In genomic region chr1:134651268-134651850, GRCm38 (mm10) we compare ENCODE assay signal across 9 mouse cellular contexts. TPM values are rescaled to one million over a fixed set of nuclear protein-coding genes. Genes with fewer than 3 reads are reported as not detected.
DNase-seq lines count a peak whose midpoint lies in the region; ATAC-seq and TF ChIP-seq lines count a peak whose summit lies in the region.
"Had no signal": no experiment of that assay in that cellular context is flagged by ENCODE, and none has a peak within 500 bp of the region (broad histone marks: within the 10 kb centered on the region; RNA-seq: fewer than 3 reads in every experiment).

No protein-coding gene starts in this region.

- peaks cover 48% of the 10 kb centered on the region for H3K27me3 ChIP-seq in liver, postnatal 0 days (ENCODE audit: insufficient read depth, low read length)
- H3K27me3 ChIP-seq in liver, embryonic 11.5 days (replicated peaks; ENCODE audit: control insufficient read depth, insufficient read depth, low read length), result peaks cover 45% of the 10 kb centered on the region
- H3K27me3 ChIP-seq in embryonic facial prominence, embryonic 14.5 days (replicated peaks; ENCODE audit: control insufficient read depth, insufficient read depth, low read length), result peaks cover 37% of the 10 kb centered on the region
- H3K27me3 ChIP-seq in heart, embryonic 10.5 days (ENCODE audit: insufficient read depth, poor library complexity, severe bottlenecking), result peaks cover 75% of the 10 kb centered on the region

- H3K4me2 ChIP-seq in liver, postnatal 0 days (ENCODE audit: low read depth, low read length), result no peak overlapping the region
- no peak overlapping the region for H3K4me2 ChIP-seq in liver, embryonic 11.5 days
- H3K4me2 ChIP-seq in embryonic facial prominence, embryonic 14.5 days (ENCODE audit: low read depth, low read length), result no peak overlapping the region; the same call in 1 of the 2 replicates
- H3K4me2 ChIP-seq: heart, embryonic 15.5 days had no signal

- no peaks in the 10 kb centered on the region for H3K9me3 ChIP-seq in liver, postnatal 0 days (ENCODE audit: low read length)
- no peaks in the 10 kb centered on the region for H3K9me3 ChIP-seq in liver, embryonic 11.5 days (ENCODE audit: control insufficient read depth, low read length)
- no peaks in the 10 kb centered on the region for H3K9me3 ChIP-seq in embryonic facial prominence, embryonic 14.5 days (ENCODE audit: control insufficient read depth, low read length)
- H3K9me3 ChIP-seq in heart, embryonic 10.5 days, result no peaks in the 10 kb centered on the region
- H3K9me3 ChIP-seq: heart, embryonic 15.5 days had no signal

- no peak for ATAC-seq in liver, postnatal 0 days
- no peak for ATAC-seq in liver, embryonic 11.5 days (replicated peaks; ENCODE audit: low FRiP score)
- no peak for ATAC-seq in embryonic facial prominence, embryonic 14.5 days (ENCODE audit: low read depth)

- peaks cover 10% of the 10 kb centered on the region for H3K4me1 ChIP-seq in liver, postnatal 0 days (ENCODE audit: insufficient read depth)
- H3K4me1 ChIP-seq in liver, embryonic 11.5 days (replicated peaks; ENCODE audit: control insufficient read depth, insufficient read depth, low read length), result peaks cover 4% of the 10 kb centered on the region; the same call in 1 of the 2 replicates
- peaks cover 8% of the 10 kb centered on the region for H3K4me1 ChIP-seq in embryonic facial prominence, embryonic 14.5 days (ENCODE audit: control insufficient read depth, insufficient read depth, low read length)
- H3K4me1 ChIP-seq in heart, embryonic 10.5 days, result peaks cover 25% of the 10 kb centered on the region

- TF ChIP-seq CTCF in liver, postnatal 0 days (IDR thresholded peaks at IDR 0.05; ENCODE audit: low read depth), result no peak

- no peak for TF ChIP-seq EP300 in liver, postnatal 0 days (IDR thresholded peaks at IDR 0.05; ENCODE audit: low read depth)

- H3K9ac ChIP-seq in liver, postnatal 0 days (replicated peaks), result no peak overlapping the region
- H3K9ac ChIP-seq in liver, embryonic 11.5 days (ENCODE audit: low read depth, low read length), result no peak overlapping the region
- no peak overlapping the region for H3K9ac ChIP-seq in embryonic facial prominence, embryonic 14.5 days (ENCODE audit: low read depth, low read length)
- H3K9ac ChIP-seq: heart, embryonic 15.5 days had no signal

- H3K4me3 ChIP-seq in liver, postnatal 0 days (ENCODE audit: low read depth, low read length), result no peak overlapping the region
- no peak overlapping the region for H3K4me3 ChIP-seq in liver, embryonic 11.5 days (ENCODE audit: low read depth, low read length)
- H3K4me3 ChIP-seq in embryonic facial prominence, embryonic 14.5 days (ENCODE audit: low read depth, low read length), result no peak overlapping the region
- H3K4me3 ChIP-seq in heart, embryonic 10.5 days, result no peak overlapping the region
- H3K4me3 ChIP-seq: heart, embryonic 15.5 days had no signal

- H3K36me3 ChIP-seq in liver, postnatal 0 days (replicated peaks; ENCODE audit: insufficient read depth, low read length), result no peaks in the 10 kb centered on the region
- no peaks in the 10 kb centered on the region for H3K36me3 ChIP-seq in liver, embryonic 11.5 days (ENCODE audit: control insufficient read depth, insufficient read depth, low read length)
- no peaks in the 10 kb centered on the region for H3K36me3 ChIP-seq in embryonic facial prominence, embryonic 14.5 days (ENCODE audit: control insufficient read depth, insufficient read depth, low read length)
- H3K36me3 ChIP-seq in heart, embryonic 10.5 days, result no peaks in the 10 kb centered on the region
- H3K36me3 ChIP-seq: heart, embryonic 15.5 days had no signal

- 43% methylated on average over 13 of the region's 13 CpGs for WGBS in liver, postnatal 0 days (ENCODE audit: insufficient replicate concordance)
- 56% methylated on average over 13 of the region's 13 CpGs for WGBS in liver, embryonic 11.5 days
- WGBS in embryonic facial prominence, embryonic 14.5 days, result 44% methylated on average over 13 of the region's 13 CpGs
- 60% methylated on average over 13 of the region's 13 CpGs for WGBS in heart, embryonic 10.5 days

- DNase-seq in liver, postnatal 0 days, result peak; percentile 25
- DNase-seq in liver, embryonic 11.5 days (ENCODE audit: low spot score), result no peak
- peak; percentile 61 for DNase-seq in cerebellum, adult 11 months
- peak; percentile 62 for DNase-seq in embryonic facial prominence, embryonic 14.5 days (ENCODE audit: low spot score)
- DNase-seq in kidney, postnatal 36 days, result peak; percentile 59 to 62
- DNase-seq in frontal cortex, adult 2 months (ENCODE audit: extremely low spot score in 1 of 2, low spot score in 1 of 2), result no peak
- DNase-seq in adipocyte (ENCODE audit: low spot score), result no peak
- DNase-seq in heart, embryonic 10.5 days (ENCODE audit: low spot score), result no peak

- H3K27ac ChIP-seq in liver, postnatal 0 days (ENCODE audit: low read depth), result no peak overlapping the region
- no peak overlapping the region for H3K27ac ChIP-seq in liver, embryonic 11.5 days (ENCODE audit: low read depth, low read length)
- H3K27ac ChIP-seq in embryonic facial prominence, embryonic 14.5 days (replicated peaks; ENCODE audit: low read depth, low read length), result no peak overlapping the region
- no peak overlapping the region for H3K27ac ChIP-seq in heart, embryonic 10.5 days
- H3K27ac ChIP-seq: heart, embryonic 15.5 days had no signal

RNA-seq across cellular contexts. Expression of gene Syt2, which starts 4.9 kb away (rescaled TPM):
- polyA plus RNA-seq in liver, postnatal 0 days (2015; fragmentation: Nextera tagmentation; extraction: Ambion mirVana), result not detected in 2 replicates
- polyA plus RNA-seq in liver, embryonic 11.5 days (2014; fragmentation: Nextera tagmentation; extraction: Ambion mirVana), result 0.12 and 0.22 TPM in 2 replicates
- 1.2 and 1.6 TPM in 2 replicates for polyA plus RNA-seq in embryonic facial prominence, embryonic 14.5 days (2014; fragmentation: Nextera tagmentation; extraction: Ambion mirVana)
- 5.5 and 8.9 TPM in 2 replicates for polyA plus RNA-seq in frontal cortex, adult 2 months (2012; rRNA removed)
- 0.12 and 0.29 TPM in 2 replicates for polyA plus RNA-seq in heart, embryonic 10.5 days (2016; fragmentation: Nextera tagmentation; extraction: Ambion mirVana)

Comparison
In these comparisons a context has a peak if more than half of its experiments do, and no peak if none do; other contexts are left out.
1. DNase-seq: peak in liver, postnatal 0 days (single experiment), cerebellum, adult 11 months (single experiment), embryonic facial prominence, embryonic 14.5 days (single experiment) and kidney, postnatal 36 days (2 of 2); none in liver, embryonic 11.5 days (single experiment), frontal cortex, adult 2 months (0 of 2), adipocyte (single experiment) and heart, embryonic 10.5 days (single experiment).